Mouse (Mus musculus): ENCODE measurements at regions not wholly inside any gene's neighbourhood (a gene's known extent, or its start where the extent isn't known, plus 50 kb on each side); places are given as distances from the start of the nearest gene placed in this dataset.

GRCm38 (mm10) chr7:73637810-73638125, 96.1 kb upstream of the Chd2 start:
- DNase-seq (ENCODE audit: low spot score), result no peak

DNA sequence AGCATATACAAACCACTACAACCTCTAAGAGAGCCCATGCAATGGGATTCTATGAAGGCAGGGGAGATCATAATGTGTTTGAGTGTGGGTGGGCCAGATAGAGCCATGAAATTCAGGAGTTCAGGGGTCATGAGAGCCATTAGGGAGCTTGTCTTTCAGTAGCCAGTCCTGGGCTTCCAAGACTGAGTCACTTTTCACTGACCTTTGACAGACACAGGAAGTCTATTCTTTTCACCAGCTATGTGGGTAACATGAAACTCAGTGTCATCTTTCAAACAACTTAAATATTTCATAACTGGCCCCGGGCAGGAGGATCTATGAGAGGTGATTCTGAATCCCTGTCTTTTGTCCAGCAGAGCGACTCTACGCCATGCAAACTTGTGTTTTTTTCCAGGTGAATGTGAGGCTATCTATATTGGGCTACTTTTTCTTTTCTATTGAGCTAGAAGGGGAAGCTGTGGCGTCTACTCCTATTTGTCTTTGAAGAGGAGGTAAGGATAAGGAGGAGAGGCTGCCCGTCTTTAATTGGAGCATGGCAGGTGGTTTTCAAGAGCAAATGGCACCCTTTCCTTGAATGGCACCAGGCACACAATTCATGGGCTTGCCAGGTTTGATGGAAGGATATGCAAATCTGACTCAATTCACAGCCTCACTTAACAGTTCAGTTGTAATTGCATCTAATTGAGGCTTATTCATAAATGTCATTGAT, 95.6 kb upstream of the Chd2 start:
- no peak for DNase-seq (ENCODE audit: low spot score)

DNA sequence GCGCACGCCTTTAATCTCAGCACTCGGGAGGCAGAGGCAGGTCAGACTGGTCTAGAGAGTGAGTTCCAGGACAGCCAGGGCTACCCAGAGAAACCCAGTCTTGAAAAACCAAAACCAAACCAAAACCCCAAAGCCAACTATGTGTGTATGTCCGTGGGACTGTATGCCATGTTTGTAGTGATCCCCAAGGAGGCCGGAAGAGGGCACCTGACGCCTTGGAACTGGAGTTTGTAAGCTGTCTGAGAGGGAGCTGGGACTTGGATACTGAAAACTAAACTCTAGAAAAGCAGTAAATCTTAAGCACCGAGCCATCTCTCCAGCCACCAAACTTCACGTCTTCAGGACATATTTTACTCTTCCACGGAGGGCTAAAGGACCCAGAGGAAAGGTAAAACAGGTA, 93.8 kb upstream of the Chd2 start:
- no peak for DNase-seq (ENCODE audit: low spot score)

DNA sequence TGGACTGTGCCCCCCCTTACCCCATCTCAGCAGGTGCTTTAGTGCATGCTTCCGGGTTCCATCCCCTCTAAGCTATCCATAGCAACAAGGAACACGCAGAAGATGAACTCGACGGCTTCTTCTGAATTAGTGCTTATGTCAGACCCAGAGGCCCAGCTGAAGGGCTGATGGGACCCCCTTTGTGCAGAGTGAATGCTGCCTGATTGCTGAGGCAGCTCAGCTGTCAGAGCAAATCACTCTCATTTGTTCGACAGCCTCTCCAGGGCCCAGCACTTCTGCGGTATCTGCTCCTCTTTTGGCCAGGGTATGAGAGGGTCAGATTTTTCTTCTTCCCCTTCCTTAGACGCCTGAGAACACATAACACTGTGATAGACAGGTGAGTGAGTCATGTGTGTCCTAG, 89.2 kb upstream of the Chd2 start:
- DNase-seq (ENCODE audit: low spot score), result no peak

- DNase-seq (ENCODE audit: low spot score), result no peak
These were observed 87.6 kb upstream of the Chd2 start for GRCm38 (mm10) chr7:73629182-73629581.

GRCm38 (mm10) chr7:73628071-73628470, 86.4 kb upstream of the Chd2 start:
- peak; percentile 79 for DNase-seq (ENCODE audit: low spot score)

DNA sequence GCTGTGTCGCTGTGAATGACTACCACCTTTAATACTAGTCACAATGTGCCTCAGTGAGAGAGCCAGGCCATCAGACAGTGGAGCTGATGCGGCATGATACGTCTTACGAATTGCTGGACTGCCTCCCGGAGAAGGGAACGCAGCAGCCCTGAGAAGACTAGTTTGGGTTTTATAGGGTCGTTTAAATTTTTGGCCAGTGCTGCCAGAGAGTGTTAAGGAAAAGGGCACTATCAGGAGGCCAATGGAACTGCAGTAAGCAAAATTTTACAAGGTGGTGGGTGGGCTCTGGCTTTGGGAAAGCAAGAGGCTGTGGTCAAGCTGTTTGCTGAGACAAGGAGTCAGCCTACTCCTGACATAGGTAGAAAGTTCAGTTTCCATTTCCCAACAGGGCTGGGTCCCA, 84.7 kb upstream of the Chd2 start:
- DNase-seq (ENCODE audit: low spot score), result no peak

DNA sequence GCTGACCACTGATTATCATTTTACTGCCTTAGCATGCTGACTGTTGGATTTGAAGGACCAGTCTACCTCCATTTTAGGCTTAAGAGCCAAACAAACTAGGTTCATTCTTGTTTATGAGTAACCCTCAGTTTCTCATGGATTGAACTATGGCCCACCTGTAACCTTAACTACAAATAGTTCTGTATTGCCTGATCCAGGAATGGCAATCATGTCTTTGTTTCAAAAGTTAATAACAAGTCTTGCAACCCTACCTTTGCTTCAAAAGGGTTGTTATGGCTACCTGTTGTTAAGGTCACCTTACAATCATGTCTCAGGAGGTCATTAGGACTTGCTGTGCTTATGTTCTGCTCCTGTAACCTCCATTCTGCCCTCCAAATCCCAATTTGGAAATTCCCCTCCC, 84.0 kb upstream of the Chd2 start:
- no peak for DNase-seq (ENCODE audit: low spot score)

- DNase-seq (ENCODE audit: low spot score), result no peak
These were observed 83.4 kb upstream of the Chd2 start for GRCm38 (mm10) chr7:73624992-73625391.

DNA sequence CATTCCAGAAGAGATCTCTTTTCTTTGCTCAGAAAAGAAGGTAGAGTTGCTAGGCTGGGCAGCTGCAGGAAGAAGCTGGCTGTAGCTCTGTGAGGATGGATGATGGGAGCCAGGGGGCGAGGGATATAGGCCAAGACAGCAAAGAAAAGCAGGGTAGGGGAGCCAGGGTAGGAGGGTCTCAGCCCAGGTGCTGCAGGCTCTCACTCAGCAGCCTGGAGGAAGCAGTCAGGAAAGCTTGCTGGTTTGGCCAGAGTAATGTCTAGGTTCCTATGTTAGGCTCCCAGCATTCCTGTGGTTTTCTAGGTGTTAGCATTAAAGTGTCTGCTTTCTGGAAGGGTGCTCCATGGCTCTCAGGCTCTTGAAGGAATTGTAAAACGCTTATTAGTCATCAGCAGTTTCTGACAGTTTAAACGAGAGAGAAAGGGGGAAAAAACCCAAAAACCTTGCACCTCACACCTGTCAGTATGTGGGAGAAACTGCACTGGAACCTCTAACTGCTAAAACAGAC, 82.5 kb upstream of the Chd2 start:
- no peak for DNase-seq (ENCODE audit: low spot score)

DNA sequence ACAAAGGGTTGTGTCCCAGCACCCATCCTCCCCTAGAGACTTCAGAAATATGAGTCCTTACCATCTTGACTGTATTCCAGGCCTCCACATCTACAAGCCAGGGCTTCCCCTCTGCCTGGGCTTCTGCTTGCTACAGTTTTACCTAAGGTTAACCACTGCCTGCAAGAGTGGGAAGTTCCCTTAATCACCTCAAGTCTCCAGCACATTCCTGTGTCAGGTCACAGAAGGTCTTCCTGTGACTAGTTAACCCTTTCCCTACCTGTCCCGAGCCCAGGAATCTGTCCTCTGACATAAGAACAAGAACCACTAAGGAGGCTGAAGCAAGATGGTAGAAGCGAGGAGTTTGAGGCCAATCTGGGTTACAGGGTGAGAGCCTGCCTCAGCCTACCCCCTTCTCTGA, 80.8 kb upstream of the Chd2 start:
- DNase-seq (ENCODE audit: low spot score), result no peak

- no peak for DNase-seq (ENCODE audit: low spot score)
These were observed 78.7 kb upstream of the Chd2 start for GRCm38 (mm10) chr7:73620341-73620740.

GRCm38 (mm10) chr7:73618758-73619416, 77.3 kb upstream of the Chd2 start:
- DNase-seq (ENCODE audit: low spot score), result no peak

DNA sequence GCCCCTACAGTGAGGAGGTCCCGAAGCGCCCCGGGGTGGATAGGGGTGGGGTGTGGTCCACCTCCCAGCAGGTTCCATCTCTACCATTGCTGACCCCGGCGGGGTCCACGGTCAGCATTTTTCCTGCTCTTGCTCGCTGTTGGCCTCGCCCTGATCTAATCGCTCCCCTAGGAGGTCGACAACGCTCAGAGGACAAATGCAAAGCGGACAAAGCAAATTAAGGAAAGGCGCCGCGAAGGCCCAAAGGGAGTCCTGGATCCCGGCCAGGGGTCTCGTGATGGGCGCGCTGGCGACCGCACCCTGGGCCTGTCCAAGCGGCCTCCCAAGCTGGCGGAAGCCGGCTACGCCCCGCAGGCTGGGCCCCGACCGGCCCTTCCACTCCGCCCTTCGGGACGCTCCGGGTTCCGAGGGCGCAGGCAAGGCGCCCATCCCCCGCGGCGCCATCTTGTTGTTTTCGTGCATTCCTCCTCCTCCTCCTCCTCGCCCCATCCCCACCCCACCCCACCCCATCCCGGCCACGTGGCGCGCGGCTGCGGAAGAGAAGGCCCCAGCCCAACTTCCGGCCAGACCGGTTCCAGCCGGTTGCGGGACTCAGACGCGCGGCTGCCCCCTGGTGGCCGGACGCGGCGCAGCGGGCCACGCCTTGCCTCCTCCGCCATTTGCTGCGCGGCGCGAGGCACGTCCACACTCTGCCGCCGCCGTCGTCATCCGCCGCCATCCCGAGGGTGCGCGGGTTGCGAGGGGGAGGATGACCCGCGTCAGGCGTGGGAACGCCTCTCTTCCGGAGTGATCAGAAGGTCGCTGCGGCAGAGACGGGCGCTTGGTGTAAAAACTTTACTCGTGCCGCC, 76.5 kb upstream of the Chd2 start:
- DNase-seq (ENCODE audit: low spot score), result peak; percentile 99

- peak; percentile 59 for DNase-seq (ENCODE audit: low spot score)
These were observed 75.6 kb upstream of the Chd2 start for GRCm38 (mm10) chr7:73616971-73617906.

GRCm38 (mm10) chr7:73616015-73616414, 74.4 kb upstream of the Chd2 start:
- no peak for DNase-seq (ENCODE audit: low spot score)

GRCm38 (mm10) chr7:73614840-73615555, 73.4 kb upstream of the Chd2 start:
- DNase-seq (ENCODE audit: low spot score), result no peak

- no peak for DNase-seq (ENCODE audit: low spot score)
These were observed 72.7 kb upstream of the Chd2 start for GRCm38 (mm10) chr7:73614341-73614740.

DNA sequence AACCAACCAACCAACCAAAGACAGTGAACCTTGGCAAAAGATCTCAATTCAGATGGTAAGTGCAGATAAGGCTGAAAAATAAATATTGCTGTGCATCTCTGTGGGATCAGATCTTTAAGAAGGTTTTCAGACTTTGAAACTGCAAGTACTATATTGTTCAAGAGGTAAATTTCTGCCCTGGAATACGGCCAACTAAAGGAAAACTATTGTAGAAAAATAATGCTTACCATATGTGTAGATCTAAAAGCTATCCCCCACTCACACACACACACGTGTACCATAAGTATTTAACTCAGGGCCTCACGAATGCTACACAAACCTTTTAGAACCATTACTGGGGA, 71.1 kb upstream of the Chd2 start:
- DNase-seq (ENCODE audit: low spot score), result no peak

- no peak for DNase-seq (ENCODE audit: low spot score)
These were observed 70.5 kb upstream of the Chd2 start for GRCm38 (mm10) chr7:73611866-73612751.

All from layer of hippocampus, adult 11-12 months (tissue).